Mouse (Mus musculus) lung, embryonic 14.5 days (tissue): ENCODE measurements at regions not wholly inside any gene's neighbourhood (a gene's known extent, or its start where the extent isn't known, plus 50 kb on each side); places are given as distances from the start of the nearest gene placed in this dataset.
A peak's percentile ranks its signal among the peaks of the same experiment; 100 is the strongest.
"Not testable (repeated sequence)": the region's sequence is repeated elsewhere in the genome, so short reads cannot be mapped to it uniquely, and the experiment has no call there.

Experiments used
- ATAC-seq: fragments of 200-750 bp; cut with Nextera tagmentation; 2 replicates; pipeline ENCODE4 v1.8.0; 2017; ENCODE audit warnings: mild to moderate bottlenecking, moderate TSS enrichment, moderate library complexity; ENCODE audit not compliant: insufficient read depth
- DNase-seq: peaks from one replicate; pipeline ENCODE4 v3.0.0-alpha.2; 2015
- H3K27ac ChIP-seq: fragments of 300-500 bp; sonication (generic); 2 replicates; pipeline ENCODE4 v1.5.1; 2014; ENCODE audit warnings: low read depth, mild to moderate bottlenecking, moderate library complexity
- H3K27me3 ChIP-seq: fragments of 300-500 bp; sonication (generic); 2 replicates; pipeline ENCODE4 v1.6.1; 2014; ENCODE audit warnings: low read length, control low read depth; ENCODE audit not compliant: insufficient read depth
- H3K36me3 ChIP-seq: fragments of 300-500 bp; sonication (generic); 2 replicates; pipeline ENCODE4 v1.6.1; 2014; ENCODE audit warnings: control low read depth; ENCODE audit not compliant: insufficient read depth
- H3K4me1 ChIP-seq: fragments of 300-500 bp; sonication (generic); 2 replicates; pipeline ENCODE4 v1.6.1; 2014; ENCODE audit warnings: antibody characterized with exemption, control low read depth; ENCODE audit not compliant: insufficient read depth
- H3K4me2 ChIP-seq: fragments of 300-500 bp; sonication (generic); 2 replicates; pipeline ENCODE4 v1.6.1; 2014; ENCODE audit warnings: mild to moderate bottlenecking
- H3K4me3 ChIP-seq: fragments of 300-500 bp; sonication (generic); 2 replicates; pipeline ENCODE4 v1.5.1; 2014; ENCODE audit warnings: low read depth, low read length
- H3K9ac ChIP-seq: fragments of 300-500 bp; sonication (generic); 2 replicates; pipeline ENCODE4 v1.6.1; 2014
- H3K9me3 ChIP-seq: fragments of 300-500 bp; sonication (generic); 2 replicates; pipeline ENCODE4 v1.6.1; 2016; ENCODE audit warnings: low read depth, low read length, control low read depth
- WGBS: fragments of 180-500 bp; shearing (Covaris S2); extraction: QIAGEN DNeasy Blood & Tissue Kit; methylation state at CpG from one replicate; pipeline ENCODE4 v1.1.7; 2014; 5-methylcytosine and 5-hydroxymethylcytosine counted together

GRCm38 (mm10) chr12:20196386-20196785 is 242.1 kb downstream of the Gm21863 start:
- peak; percentile 78 for DNase-seq
- H3K9ac ChIP-seq, result peak overlapping the region; percentile 58
- not testable (repeated sequence) for H3K27ac ChIP-seq, H3K27me3 ChIP-seq, H3K9me3 ChIP-seq, H3K4me1 ChIP-seq, ATAC-seq, H3K36me3 ChIP-seq
- 1% methylated on average over 25 of the region's 42 CpGs for WGBS
- peak overlapping the region; percentile 48 for H3K4me2 ChIP-seq
- peak overlapping the region; percentile 44 for H3K4me3 ChIP-seq

- Histone ChIP-seq H3K9ac (peak overlapping the region; percentile 58), H3K4me3 (peak overlapping the region; percentile 44), H3K4me2 (peak overlapping the region; percentile 39)
- H3K4me1 ChIP-seq, H3K27me3 ChIP-seq, H3K9me3 ChIP-seq, H3K36me3 ChIP-seq, ATAC-seq, H3K27ac ChIP-seq: not testable (repeated sequence)
- peak; percentile 4 for DNase-seq
- WGBS, result under 1% methylated on average over 32 of the region's 37 CpGs
Measured at GRCm38 (mm10) chr12:20196905-20197304, 242.6 kb downstream of the Gm21863 start.

GRCm38 (mm10) chr12:20223921-20224320 is 269.6 kb downstream of the Gm21863 start:
- not testable (repeated sequence) for H3K4me1 ChIP-seq, DNase-seq, ATAC-seq, H3K9ac ChIP-seq, H3K27me3 ChIP-seq, H3K4me3 ChIP-seq, H3K27ac ChIP-seq, H3K4me2 ChIP-seq, H3K36me3 ChIP-seq
- WGBS, result 90% methylated on average over 1 of the region's 1 CpGs
- H3K9me3 ChIP-seq, result peaks cover 25% of the 10 kb centered on the region

GRCm38 (mm10) chr12:20226831-20227230 is 272.5 kb downstream of the Gm21863 start:
- H3K4me1 ChIP-seq, H3K27ac ChIP-seq, H3K9ac ChIP-seq, H3K4me2 ChIP-seq, H3K27me3 ChIP-seq, ATAC-seq, H3K36me3 ChIP-seq, H3K4me3 ChIP-seq: not testable (repeated sequence)
- WGBS, result 79% methylated on average over 9 of the region's 9 CpGs
- DNase-seq, result peak; percentile 0
- H3K9me3 ChIP-seq, result peaks cover 52% of the 10 kb centered on the region

GRCm38 (mm10) chr12:20227427-20228160 is 273.3 kb downstream of the Gm21863 start:
- H3K9ac ChIP-seq, H3K36me3 ChIP-seq, H3K27ac ChIP-seq, H3K4me3 ChIP-seq, ATAC-seq, H3K4me2 ChIP-seq, H3K27me3 ChIP-seq, H3K4me1 ChIP-seq: not testable (repeated sequence)
- DNase-seq, result peak; percentile 0
- H3K9me3 ChIP-seq, result peaks cover 60% of the 10 kb centered on the region
- 74% methylated on average over 21 of the region's 21 CpGs for WGBS

GRCm38 (mm10) chr12:20228321-20228999 is 274.2 kb downstream of the Gm21863 start:
- ATAC-seq (0 out of 2 replicates have a peak, but pooled peaks have one; percentile 32), DNase-seq (peak; percentile 1)
- H3K27ac ChIP-seq, H3K9ac ChIP-seq, H3K4me3 ChIP-seq, H3K4me2 ChIP-seq, H3K27me3 ChIP-seq, H3K36me3 ChIP-seq, H3K4me1 ChIP-seq: not testable (repeated sequence)
- 65% methylated on average over 21 of the region's 21 CpGs for WGBS
- H3K9me3 ChIP-seq, result peaks cover 69% of the 10 kb centered on the region

- 67% methylated on average over 8 of the region's 8 CpGs for WGBS
- ATAC-seq, H3K27ac ChIP-seq, H3K4me3 ChIP-seq, H3K27me3 ChIP-seq, H3K9ac ChIP-seq, H3K36me3 ChIP-seq, H3K4me2 ChIP-seq, H3K4me1 ChIP-seq: not testable (repeated sequence)
- peaks cover 77% of the 10 kb centered on the region for H3K9me3 ChIP-seq
- DNase-seq, result peak; percentile 0
Measured at GRCm38 (mm10) chr12:20229441-20229840, 275.1 kb downstream of the Gm21863 start.
